Mouse (Mus musculus) liver, embryonic 14.5 days (tissue): ENCODE data around the gene Bcdin3d.

ENCODE experiments used
- CTCF ChIP-seq: IDR thresholded peaks from 2 replicates; pipeline ENCODE4 v1.5.1; 2016; ENCODE audit warnings: antibody characterized with exemption, low read depth, control low read depth
- EP300 ChIP-seq: IDR thresholded peaks from 2 replicates; pipeline ENCODE4 v1.6.1; 2016; ENCODE audit warnings: antibody characterized with exemption, low read depth

DNA sequence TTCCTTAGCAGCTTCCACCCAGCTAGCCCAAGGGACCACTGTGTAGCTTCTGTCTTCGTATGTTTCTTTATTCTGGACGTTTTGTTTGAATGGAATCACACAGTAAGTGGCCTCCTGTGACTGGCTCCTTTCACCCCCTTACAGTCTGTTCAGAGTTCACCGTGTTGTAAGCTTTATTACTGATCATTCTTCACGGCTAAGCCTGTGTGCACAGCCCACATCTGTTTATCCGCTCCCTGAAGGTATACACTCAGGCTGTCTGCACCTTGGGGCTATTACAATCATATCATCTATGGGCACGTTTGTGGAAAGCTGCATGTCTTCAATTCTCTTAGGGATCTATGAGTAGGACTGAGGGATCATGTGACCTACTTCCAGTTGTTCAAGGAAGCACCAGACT lies 29.0 kb downstream of the Bcdin3d start:
- TF ChIP-seq EP300 = no peak
- no peak for TF ChIP-seq CTCF
